In the genomic region with DNA sequence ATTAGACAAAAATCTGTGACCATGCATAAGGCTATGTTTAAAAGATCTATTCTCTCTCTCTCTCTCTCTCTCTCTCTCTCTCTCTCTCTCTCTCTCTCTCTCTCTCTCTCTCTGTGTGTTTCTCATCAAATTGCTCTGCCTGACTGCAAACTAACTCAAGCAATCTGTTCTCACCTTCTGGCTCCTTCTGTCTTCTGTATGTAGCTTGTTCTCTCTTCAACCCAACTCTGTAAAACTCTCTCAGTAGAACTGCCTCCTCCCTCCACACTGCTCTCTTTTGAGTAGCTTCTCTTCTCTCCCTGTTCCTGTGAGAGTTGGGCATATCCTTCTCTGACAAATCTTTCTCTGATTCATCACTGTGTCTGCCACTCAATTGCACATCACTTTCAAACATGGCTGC, we compare ENCODE assay signal across 27 mouse cellular contexts. TPM values are rescaled to one million over a fixed set of nuclear protein-coding genes. Genes with fewer than 3 reads are reported as not detected.
DNase-seq lines count a peak whose midpoint lies in the region; ATAC-seq and TF ChIP-seq lines count a peak whose summit lies in the region.
"Had no signal": no experiment of that assay in that cellular context is flagged by ENCODE, and none has a peak within 500 bp of the region (broad histone marks: within the 10 kb centered on the region; RNA-seq: fewer than 3 reads in every experiment).

No protein-coding gene starts in this region.

- no peak for DNase-seq in forebrain, embryonic 11.5 days (ENCODE audit: low spot score)
- DNase-seq in layer of hippocampus, adult 11-12 months (ENCODE audit: low spot score): peak; percentile 26
- no peak for DNase-seq in layer of hippocampus, postnatal 25 days (ENCODE audit: extremely low spot score in 1 of 2, low spot score in 1 of 2)
- DNase-seq in brain, embryonic 14.5 days (ENCODE audit: low read depth): peak; percentile 71
- no peak for DNase-seq in midbrain, embryonic 14.5 days
- DNase-seq: adrenal gland, postnatal 10 days; adrenal gland, postnatal 36 days; B cell, adult 2 months; cerebellum, adult 11-12 months; cerebellum, adult 8-10 months; cerebellum, postnatal 10 days; gastrocnemius, postnatal 25 days; heart, adult 18-20 months; heart, postnatal 10 days; heart, postnatal 36 days; kidney, adult 11 months had no signal

- H3K9ac ChIP-seq in forebrain, embryonic 16.5 days (replicated peaks; ENCODE audit: low read depth, low read length): no peak overlapping the region
- H3K9ac ChIP-seq in forebrain, embryonic 11.5 days (ENCODE audit: low read length): no peak overlapping the region
- H3K9ac ChIP-seq in midbrain, embryonic 14.5 days (replicated peaks; ENCODE audit: low read length): no peak overlapping the region
- H3K9ac ChIP-seq: heart, embryonic 12.5 days; heart, embryonic 15.5 days; hindbrain, embryonic 13.5 days; intestine, embryonic 15.5 days had no signal

- H3K27ac ChIP-seq in forebrain, embryonic 16.5 days (ENCODE audit: low read length): no peak overlapping the region
- H3K27ac ChIP-seq in forebrain, embryonic 11.5 days (ENCODE audit: low read depth, low read length): no peak overlapping the region
- no peak overlapping the region for H3K27ac ChIP-seq in midbrain, embryonic 14.5 days (replicated peaks; ENCODE audit: low read depth, low read length)
- H3K27ac ChIP-seq: forebrain, embryonic 10.5 days; heart, embryonic 15.5 days; hindbrain, embryonic 10.5 days; hindbrain, embryonic 13.5 days; intestine, embryonic 15.5 days had no signal

- H3K4me2 ChIP-seq in forebrain, embryonic 16.5 days (ENCODE audit: low read length): no peak overlapping the region
- H3K4me2 ChIP-seq in forebrain, embryonic 11.5 days (ENCODE audit: low read depth, low read length, severe bottlenecking): no peak overlapping the region
- no peak overlapping the region for H3K4me2 ChIP-seq in midbrain, embryonic 14.5 days (ENCODE audit: low read length)
- H3K4me2 ChIP-seq: heart, embryonic 12.5 days; heart, embryonic 15.5 days; hindbrain, embryonic 13.5 days; intestine, embryonic 15.5 days had no signal

- no peak for TF ChIP-seq POLR2A in brain, embryonic 14.5 days (IDR thresholded peaks at IDR 0.05; ENCODE audit: borderline replicate concordance, extremely low read depth, insufficient read depth, insufficient read length, poor library complexity, severe bottlenecking)

- ATAC-seq in forebrain, embryonic 16.5 days: peak; percentile 50; the same call in 1 of the 2 replicates
- ATAC-seq in forebrain, embryonic 11.5 days (replicated peaks; ENCODE audit: low FRiP score): no peak
- ATAC-seq in midbrain, embryonic 14.5 days (ENCODE audit: low FRiP score, low TSS enrichment): no peak
- ATAC-seq: hindbrain, embryonic 16.5 days; intestine, embryonic 15.5 days; Patski had no signal

- H3K4me3 ChIP-seq in forebrain, embryonic 16.5 days (replicated peaks; ENCODE audit: low read length): no peak overlapping the region
- H3K4me3 ChIP-seq in forebrain, embryonic 11.5 days (ENCODE audit: low read depth, low read length): no peak overlapping the region
- no peak overlapping the region for H3K4me3 ChIP-seq in midbrain, embryonic 14.5 days (replicated peaks; ENCODE audit: low read depth, low read length)
- H3K4me3 ChIP-seq: forebrain, embryonic 10.5 days; heart, embryonic 12.5 days; heart, embryonic 15.5 days; hindbrain, embryonic 10.5 days; hindbrain, embryonic 13.5 days; intestine, embryonic 15.5 days had no signal

- H3K36me3 ChIP-seq in forebrain, embryonic 16.5 days (ENCODE audit: control insufficient read depth, insufficient read depth): no peaks in the 10 kb centered on the region
- H3K36me3 ChIP-seq in forebrain, embryonic 11.5 days (ENCODE audit: control insufficient read depth, insufficient read depth, low read length): no peaks in the 10 kb centered on the region
- H3K36me3 ChIP-seq in midbrain, embryonic 14.5 days (ENCODE audit: control insufficient read depth, insufficient read depth, low read length): no peaks in the 10 kb centered on the region
- H3K36me3 ChIP-seq: forebrain, embryonic 10.5 days; G1E; heart, embryonic 12.5 days; heart, embryonic 15.5 days; hindbrain, embryonic 10.5 days; hindbrain, embryonic 13.5 days; intestine, embryonic 15.5 days had no signal

- H3K4me1 ChIP-seq in forebrain, embryonic 16.5 days (replicated peaks; ENCODE audit: control insufficient read depth, insufficient read depth, low read length): peaks cover 3% of the 10 kb centered on the region; the same call in 1 of the 2 replicates
- H3K4me1 ChIP-seq in forebrain, embryonic 11.5 days (replicated peaks; ENCODE audit: control insufficient read depth, insufficient read depth, low read length): peaks cover 5% of the 10 kb centered on the region; the same call in 1 of the 2 replicates
- H3K4me1 ChIP-seq in midbrain, embryonic 14.5 days (ENCODE audit: control insufficient read depth, insufficient read depth, low read length): 0 out of 2 replicates have a peak, but pooled peaks cover 3% of the 10 kb centered on the region
- H3K4me1 ChIP-seq: intestine, embryonic 15.5 days had no signal

- H3K9me3 ChIP-seq in forebrain, embryonic 16.5 days (ENCODE audit: control insufficient read depth, low read length): no peaks in the 10 kb centered on the region
- H3K9me3 ChIP-seq in forebrain, embryonic 11.5 days (ENCODE audit: control insufficient read depth, low read length): no peaks in the 10 kb centered on the region
- H3K9me3 ChIP-seq in midbrain, embryonic 14.5 days (ENCODE audit: control insufficient read depth, low read length): no peaks in the 10 kb centered on the region
- H3K9me3 ChIP-seq: forebrain, embryonic 10.5 days; G1E; heart, embryonic 12.5 days; heart, embryonic 15.5 days; hindbrain, embryonic 10.5 days; hindbrain, embryonic 13.5 days; intestine, embryonic 15.5 days had no signal

- TF ChIP-seq CTCF in brain, embryonic 14.5 days (IDR thresholded peaks at IDR 0.05; ENCODE audit: borderline replicate concordance, extremely low read depth, insufficient read depth, insufficient read length): no peak

- no peaks in the 10 kb centered on the region for H3K27me3 ChIP-seq in forebrain, embryonic 16.5 days (replicated peaks; ENCODE audit: control insufficient read depth, insufficient read depth, low read length)
- H3K27me3 ChIP-seq in forebrain, embryonic 11.5 days (ENCODE audit: control insufficient read depth, insufficient read depth, low read length): no peaks in the 10 kb centered on the region
- no peaks in the 10 kb centered on the region for H3K27me3 ChIP-seq in midbrain, embryonic 14.5 days (ENCODE audit: control insufficient read depth, insufficient read depth, low read length)
- H3K27me3 ChIP-seq: CH12.LX; heart, embryonic 12.5 days; heart, embryonic 15.5 days; hindbrain, embryonic 13.5 days; intestine, embryonic 15.5 days; Patski had no signal

RNA-seq across cellular contexts. Expression of a gene that starts 25.1 kb away (rescaled TPM):
- 13.7 and 14.8 TPM in 2 replicates for polyA plus RNA-seq in forebrain, embryonic 16.5 days (2015; fragmentation: Nextera tagmentation; extraction: Ambion mirVana)
- 20.4 and 22.5 TPM in 2 replicates for polyA plus RNA-seq in forebrain, embryonic 11.5 days (2014; fragmentation: Nextera tagmentation; extraction: Ambion mirVana)
- total RNA-seq in layer of hippocampus, postnatal 25 days (2021): 100 to 1,000 TPM; 116 to 119 TPM
- 53.8 and 63.0 TPM in 2 replicates for polyA plus RNA-seq in brain, embryonic 14.5 days (2012; rRNA removed)
- polyA plus RNA-seq in midbrain, embryonic 14.5 days (2014; fragmentation: Nextera tagmentation; extraction: Ambion mirVana): 16.0 and 17.3 TPM in 2 replicates

Comparison
In these comparisons a context has a peak if more than half of its experiments do, and no peak if none do; other contexts are left out.
1. DNase-seq: peak in layer of hippocampus, adult 11-12 months (single experiment) and brain, embryonic 14.5 days (single experiment); none in forebrain, embryonic 11.5 days (single experiment), layer of hippocampus, postnatal 25 days (0 of 2) and midbrain, embryonic 14.5 days (single experiment).